Mouse (Mus musculus): ENCODE measurements at regions not wholly inside any gene's neighbourhood (a gene's known extent, or its start where the extent isn't known, plus 50 kb on each side); places are given as distances from the start of the nearest gene placed in this dataset.
A peak's percentile ranks its signal among the peaks of the same experiment; 100 is the strongest.

- DNase-seq (ENCODE audit: low spot score in 2 of 2), result no peak
These were observed 283.9 kb downstream of the 1810013L24Rik start for GRCm38 (mm10) chr16:9113801-9114200.

- DNase-seq (ENCODE audit: low spot score in 2 of 2), result no peak
These were observed 285.6 kb downstream of the 1810013L24Rik start for GRCm38 (mm10) chr16:9115548-9115947.

DNA sequence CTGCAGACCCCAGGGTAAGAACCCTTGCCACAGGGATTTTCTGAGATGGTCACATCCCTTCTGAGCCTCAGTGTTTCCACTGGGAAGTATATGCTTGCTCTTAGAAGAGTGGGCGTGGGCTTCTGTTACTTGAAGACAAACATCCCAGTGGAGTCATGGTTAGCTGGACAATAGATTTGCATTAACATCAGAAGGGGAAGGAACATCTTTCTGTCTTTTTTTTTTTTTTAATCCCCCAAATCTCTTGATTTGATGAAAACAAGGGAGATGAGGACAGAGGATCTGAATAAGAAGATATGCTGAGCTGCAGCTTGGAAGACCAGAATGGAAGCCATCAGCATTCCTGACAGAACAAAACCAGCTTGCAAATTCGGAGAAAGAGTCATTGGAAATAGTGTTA, 291.7 kb downstream of the 1810013L24Rik start:
- DNase-seq (ENCODE audit: low spot score in 2 of 2), result no peak

DNA sequence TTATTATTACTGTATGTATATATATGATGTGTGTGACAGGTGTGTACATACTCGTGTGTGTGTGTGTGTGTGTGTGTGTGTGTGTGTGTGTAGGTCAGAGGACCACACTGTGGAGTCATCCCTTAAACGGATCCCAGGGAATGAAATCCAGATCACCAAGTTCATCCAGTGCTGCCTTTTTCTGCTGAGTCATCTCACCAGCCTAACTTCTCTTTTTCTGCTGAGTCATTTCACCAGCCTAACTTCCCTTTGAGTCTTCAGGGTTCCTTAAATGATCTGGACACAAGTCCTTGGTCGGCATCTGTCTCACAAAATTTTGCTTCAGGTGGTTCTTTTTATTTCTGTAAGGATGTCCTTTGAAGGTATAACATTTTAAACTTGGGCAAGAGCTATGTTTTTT, 302.2 kb downstream of the 1810013L24Rik start:
- no peak for DNase-seq (ENCODE audit: low spot score in 2 of 2)

- no peak for DNase-seq (ENCODE audit: low spot score in 2 of 2)
These were observed 302.9 kb downstream of the 1810013L24Rik start for GRCm38 (mm10) chr16:9132778-9133177.

GRCm38 (mm10) chr16:9135377-9135776, 305.5 kb downstream of the 1810013L24Rik start:
- DNase-seq (ENCODE audit: low spot score in 2 of 2), result no peak

- no peak for DNase-seq (ENCODE audit: low spot score in 2 of 2)
These were observed 308.8 kb downstream of the 1810013L24Rik start for GRCm38 (mm10) chr16:9138552-9139224.

DNA sequence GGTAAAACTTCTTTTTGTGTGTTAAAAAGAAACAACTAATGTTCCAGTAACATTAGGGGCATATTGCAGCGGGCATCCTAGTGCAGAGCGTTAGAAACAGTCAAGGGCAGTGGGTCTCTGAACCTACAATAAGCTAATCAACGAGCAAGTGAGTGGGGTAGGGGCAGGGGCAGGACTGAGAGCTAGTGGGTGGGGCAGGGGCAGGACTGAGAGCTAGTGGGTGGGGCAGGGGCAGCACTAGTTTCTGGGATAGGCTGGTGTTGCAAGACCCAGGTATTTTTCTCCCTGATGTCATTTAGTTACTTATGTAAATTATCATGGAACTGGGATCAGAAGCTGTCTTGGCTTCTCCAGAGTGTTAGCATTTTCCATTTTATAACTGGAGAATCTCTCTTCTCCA, 309.5 kb downstream of the 1810013L24Rik start:
- DNase-seq (ENCODE audit: low spot score in 2 of 2), result no peak

- DNase-seq (ENCODE audit: low spot score in 2 of 2), result no peak
These were observed 319.6 kb downstream of the 1810013L24Rik start for GRCm38 (mm10) chr16:9149209-9150135.

GRCm38 (mm10) chr16:9151936-9152335, 322.0 kb downstream of the 1810013L24Rik start:
- no peak for DNase-seq (ENCODE audit: low spot score in 2 of 2)

- DNase-seq (ENCODE audit: low spot score in 2 of 2), result no peak
These were observed 323.6 kb downstream of the 1810013L24Rik start for GRCm38 (mm10) chr16:9153501-9153900.

GRCm38 (mm10) chr16:9165763-9166310, 335.9 kb downstream of the 1810013L24Rik start:
- no peak for DNase-seq (ENCODE audit: low spot score in 2 of 2)

DNA sequence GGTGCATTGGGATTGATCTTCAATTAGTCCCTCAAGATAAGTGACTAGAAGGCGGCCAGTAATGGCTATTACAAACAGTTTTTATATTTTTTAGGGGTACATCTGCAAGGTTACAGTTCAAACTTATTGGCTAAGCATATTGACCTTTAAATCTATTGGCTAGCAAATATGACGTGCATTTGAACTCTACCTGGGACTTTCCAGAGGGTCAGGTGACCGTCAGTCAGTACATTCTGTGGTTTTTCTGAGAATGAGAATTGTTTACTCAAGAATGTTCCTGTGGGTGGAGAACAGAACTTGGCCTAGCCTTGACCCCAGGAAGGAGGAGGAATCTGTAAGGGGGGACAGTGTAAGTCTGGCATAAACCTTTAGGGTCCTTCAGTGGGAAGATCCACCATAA, 346.5 kb downstream of the 1810013L24Rik start:
- DNase-seq (ENCODE audit: low spot score in 2 of 2), result no peak

- no peak for DNase-seq (ENCODE audit: low spot score in 2 of 2)
These were observed 365.9 kb downstream of the 1810013L24Rik start for GRCm38 (mm10) chr16:9195821-9196220.

DNA sequence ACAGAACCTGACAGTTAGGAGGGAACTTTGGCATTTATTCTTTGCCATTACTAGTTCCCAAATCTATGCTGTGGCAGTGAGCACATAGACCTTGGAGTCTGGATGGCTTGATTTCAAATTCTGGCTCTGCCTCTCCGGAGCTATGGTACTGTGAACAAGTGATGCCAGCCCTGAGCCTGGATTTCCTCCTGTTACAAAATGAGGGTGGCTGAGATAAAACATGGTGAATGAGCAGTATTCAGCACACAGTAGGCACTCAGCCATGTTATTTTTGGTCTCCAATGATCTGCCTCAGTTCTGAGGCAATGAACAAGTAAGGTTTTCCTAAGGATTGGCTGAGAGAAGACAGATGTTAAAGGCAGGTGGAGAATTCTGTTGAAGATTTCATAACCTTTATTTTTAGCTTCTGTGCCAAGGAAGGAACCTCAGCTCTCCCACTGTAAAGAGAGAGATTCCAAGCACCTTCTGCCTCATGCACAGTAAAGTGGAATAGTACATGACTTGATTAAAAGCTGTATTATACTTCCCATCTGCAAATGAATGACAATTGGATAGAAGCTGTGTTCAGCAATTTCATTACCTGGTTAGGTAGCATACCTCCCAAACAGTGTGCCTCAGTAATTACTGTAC, 369.1 kb downstream of the 1810013L24Rik start:
- peak in 1 of 2 experiments; percentile 15 for DNase-seq (ENCODE audit: low spot score in 2 of 2)

GRCm38 (mm10) chr16:9208602-9209001, 378.7 kb downstream of the 1810013L24Rik start:
- no peak for DNase-seq (ENCODE audit: low spot score in 2 of 2)

DNA sequence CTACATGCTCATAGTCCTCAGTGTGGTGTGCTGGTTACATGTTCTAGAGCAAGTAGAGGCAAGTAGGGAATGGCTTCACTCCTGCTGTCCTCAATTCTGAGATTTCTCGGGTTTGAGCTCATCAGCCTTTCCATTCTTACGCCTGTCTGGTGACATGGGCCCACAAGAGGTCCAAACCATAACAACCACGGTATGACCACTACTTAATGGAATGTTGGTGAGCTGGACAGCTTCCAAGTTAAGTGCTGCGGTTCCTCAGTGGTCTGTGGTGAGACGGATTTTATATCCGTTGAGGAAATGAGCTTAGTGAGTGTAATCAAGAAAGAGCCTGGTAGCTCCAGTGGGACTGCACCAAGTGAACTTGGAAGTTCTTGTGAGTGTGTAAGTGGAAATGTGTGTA, 381.6 kb downstream of the 1810013L24Rik start:
- DNase-seq (ENCODE audit: low spot score in 2 of 2), result no peak

- no peak for DNase-seq (ENCODE audit: low spot score in 2 of 2)
These were observed 385.2 kb downstream of the 1810013L24Rik start for GRCm38 (mm10) chr16:9215131-9215530.

GRCm38 (mm10) chr16:9217361-9217760, 387.5 kb downstream of the 1810013L24Rik start:
- DNase-seq (ENCODE audit: low spot score in 2 of 2), result no peak

DNA sequence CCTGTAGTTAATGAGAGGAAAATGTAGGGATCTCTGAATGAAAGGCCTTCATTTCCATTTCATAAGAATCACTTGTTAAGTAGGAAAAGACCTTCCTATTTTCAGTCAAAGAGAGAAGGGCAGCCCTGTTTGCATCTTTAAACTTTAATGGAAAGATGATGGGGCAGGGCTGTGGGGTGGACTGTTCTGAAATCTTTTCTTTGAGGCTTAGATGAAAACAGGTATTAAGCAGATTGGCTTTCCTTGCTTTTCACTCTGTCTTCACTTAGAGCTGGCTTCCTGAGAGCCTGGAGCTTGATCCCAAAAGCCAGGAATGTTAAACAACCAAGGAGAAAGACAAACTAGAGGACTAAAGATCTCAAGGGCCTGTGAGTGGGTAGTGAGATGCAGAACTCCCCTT, 400.3 kb downstream of the 1810013L24Rik start:
- DNase-seq (ENCODE audit: low spot score in 2 of 2), result no peak

DNA sequence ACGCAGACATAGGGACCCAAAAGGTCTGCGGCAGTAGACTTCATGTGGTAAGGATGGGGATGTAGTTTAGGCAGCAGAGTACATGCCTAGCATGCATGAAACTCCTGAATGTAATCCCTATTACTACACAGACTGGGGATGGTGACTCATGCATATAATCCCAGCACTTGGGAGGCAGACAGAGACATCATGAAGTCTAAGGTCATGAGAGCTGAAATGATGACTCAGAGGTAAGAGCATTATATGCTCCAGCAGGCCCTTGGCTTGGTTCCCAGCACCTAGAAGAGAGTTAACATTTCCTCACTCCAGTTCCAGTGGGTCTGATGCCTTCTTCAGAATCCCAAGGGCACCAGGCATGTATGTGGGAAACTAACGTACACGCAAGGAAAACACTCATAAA, 412.2 kb downstream of the 1810013L24Rik start:
- no peak for DNase-seq (ENCODE audit: low spot score in 2 of 2)

- peak in 1 of 2 experiments; percentile 28 for DNase-seq (ENCODE audit: low spot score in 2 of 2)
These were observed 417.3 kb downstream of the 1810013L24Rik start for GRCm38 (mm10) chr16:9247198-9247597.
